Mouse (Mus musculus) midbrain, embryonic 10.5 days (tissue): Measurements from ENCODE around the gene Igf2bp3. TPM values are rescaled to one million over a fixed set of nuclear protein-coding genes. Genes with fewer than 3 reads are reported as not detected.
A peak's percentile ranks its signal among the peaks of the same experiment; 100 is the strongest.
"Not testable (repeated sequence)": the region's sequence is repeated elsewhere in the genome, so short reads cannot be mapped to it uniquely, and the experiment has no call there.

Experiments
- DNase-seq: peaks from one replicate; pipeline ENCODE4 v3.0.0-alpha.2; 2017; ENCODE audit warnings: low spot score
- H3K27ac ChIP-seq: fragments of 300-500 bp; sonication (generic); replicated peaks from 2 replicates; pipeline ENCODE4 v1.5.1; 2016; ENCODE audit warnings: mild to moderate bottlenecking
- H3K27me3 ChIP-seq: fragments of 300-500 bp; sonication (generic); 2 replicates; pipeline ENCODE4 v1.6.1; 2016; ENCODE audit warnings: low read depth, mild to moderate bottlenecking; ENCODE audit not compliant: poor library complexity, severe bottlenecking
- H3K36me3 ChIP-seq: fragments of 300-500 bp; sonication (generic); 2 replicates; pipeline ENCODE4 v1.6.1; 2016; ENCODE audit warnings: mild to moderate bottlenecking, moderate library complexity
- H3K4me1 ChIP-seq: fragments of 300-500 bp; sonication (generic); 2 replicates; pipeline ENCODE4 v1.6.1; 2016
- H3K4me3 ChIP-seq: fragments of 300-500 bp; sonication (generic); 2 replicates; pipeline ENCODE4 v1.5.1; 2016; ENCODE audit warnings: mild to moderate bottlenecking, moderate library complexity
- H3K9me3 ChIP-seq: fragments of 300-500 bp; sonication (generic); replicated peaks from 2 replicates; pipeline ENCODE4 v1.6.1; 2016; ENCODE audit warnings: mild to moderate bottlenecking
- WGBS: fragments of 180-500 bp; shearing (Covaris S2); methylation state at CpG from one replicate; pipeline ENCODE4 v1.1.7; 2016; 5-methylcytosine and 5-hydroxymethylcytosine counted together
- polyA plus RNA-seq: library from polyadenylated mRNA; unstranded; fragments of >200 nt; fragmentation: Nextera tagmentation; extraction: Ambion mirVana; gene quantifications from 2 replicates; pipeline ENCODE4 v1.2.1, GENCODE M21; 2016

The Igf2bp3 gene
- 134 and 148 TPM in 2 replicates for polyA plus RNA-seq

DNA sequence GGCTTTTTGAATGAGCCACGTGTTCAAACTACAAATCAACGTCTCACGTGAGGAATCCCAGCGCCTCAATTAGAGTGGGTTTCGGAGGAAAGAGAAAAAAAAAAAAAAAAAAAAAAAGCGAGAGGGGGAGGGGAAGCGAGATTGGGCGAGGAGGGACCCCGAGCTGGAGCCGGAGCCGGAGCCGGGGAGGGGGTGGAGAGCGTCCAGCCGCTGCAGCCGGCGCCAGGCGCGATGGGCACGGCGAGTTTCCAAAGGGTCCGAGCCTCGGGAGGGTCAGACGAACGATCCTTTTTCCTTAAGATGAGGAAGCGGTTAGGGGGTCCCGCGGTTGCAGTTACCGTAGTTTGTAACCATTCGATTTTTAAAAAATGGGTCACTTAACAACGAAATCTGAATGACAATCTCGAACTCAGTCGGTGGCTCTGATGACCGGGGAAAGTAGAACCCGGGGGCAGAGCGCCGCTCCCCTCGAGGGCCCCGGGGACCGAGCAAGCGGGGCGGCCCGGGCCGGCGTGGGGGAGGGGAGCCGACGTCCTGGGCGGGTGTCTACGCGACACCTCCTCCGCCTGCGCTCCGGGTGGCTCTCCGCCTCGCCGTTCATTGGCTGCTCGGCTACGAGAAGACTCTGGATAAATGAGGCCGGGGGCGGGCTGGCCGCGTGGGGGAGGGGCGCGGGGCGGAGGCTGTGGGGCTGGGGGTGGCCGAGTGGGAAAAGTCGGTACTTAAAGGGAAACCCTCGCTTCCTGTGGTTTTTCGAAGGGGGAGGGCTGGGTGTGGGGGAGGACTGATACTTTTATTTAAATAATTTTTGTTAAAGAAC, at the start of gene Igf2bp3:
Igf2bp3 (minus strand) TSS at position 30 of the 820 bp plus-strand sequence.
- H3K4me1 ChIP-seq = peaks cover 48% of the 10 kb centered on the region
- peak; percentile 97 for DNase-seq
- H3K9me3 ChIP-seq = no peaks in the 10 kb centered on the region
- H3K36me3 ChIP-seq = 0 out of 2 replicates have a peak, but pooled peaks cover 3% of the 10 kb centered on the region
- no peaks in the 10 kb centered on the region for H3K27me3 ChIP-seq
- peak within 1 kb of the TSS; percentile 100 for H3K27ac ChIP-seq
- under 1% methylated on average over 65 of the region's 68 CpGs for WGBS
- H3K4me3 ChIP-seq = peak within 1 kb of the TSS; percentile 99

DNA sequence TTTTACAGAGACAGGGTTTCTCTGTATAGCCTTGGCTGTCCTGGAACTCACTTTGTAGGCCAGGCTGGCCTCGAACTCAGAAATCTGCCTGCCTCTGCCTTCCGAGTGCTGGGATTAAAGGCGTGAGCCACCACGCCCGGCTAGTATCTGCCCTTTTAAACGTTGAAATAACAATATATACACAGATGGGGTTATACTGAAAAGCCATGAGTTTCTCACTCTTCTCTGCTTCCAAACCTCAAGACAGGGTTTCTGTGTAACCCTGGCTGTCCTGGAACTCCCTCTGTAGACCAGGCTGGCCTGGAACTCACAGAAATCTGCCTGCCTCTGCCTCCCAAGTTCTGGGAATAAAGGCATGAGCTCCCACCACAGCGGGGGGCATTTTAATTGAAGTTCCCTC, 49.7 kb upstream of the Igf2bp3 start:
- 90% methylated on average over 7 of the region's 7 CpGs for WGBS
- peak overlapping the region; percentile 89; the same call in 1 of the 2 replicates for H3K4me3 ChIP-seq
- not testable (repeated sequence) for DNase-seq

DNA sequence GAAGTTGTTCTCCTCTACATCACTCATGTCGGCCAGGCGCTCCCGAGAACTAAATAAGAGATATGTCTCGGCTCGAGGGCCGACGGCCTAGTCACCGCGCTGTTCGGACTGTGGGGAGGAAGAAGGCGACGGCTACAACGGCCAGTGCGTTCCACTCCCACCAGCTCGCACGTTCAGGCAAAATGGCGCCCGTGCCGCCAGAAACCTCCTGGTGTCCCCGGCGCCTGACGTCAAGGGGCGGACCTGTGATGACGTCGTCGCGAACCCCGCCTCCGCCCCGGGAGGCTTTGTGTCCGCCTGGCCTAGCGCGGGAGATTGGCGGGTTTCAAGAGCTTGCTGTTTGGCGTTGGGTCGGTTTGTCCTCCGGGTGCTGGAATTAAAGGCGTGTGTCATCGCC, 49.1 kb upstream of the Igf2bp3 start, which contains the start of gene Tra2a:
Tra2a (minus strand) TSS at position 187 of the 397 bp plus-strand sequence.
- under 1% methylated on average over 39 of the region's 39 CpGs for WGBS
- Histone ChIP-seq H3K27ac (peak within 1 kb of the TSS; percentile 99), H3K9me3 (no peaks in the 10 kb centered on the region), H3K4me3 (peak within 1 kb of the TSS; percentile 89), H3K36me3 (peaks cover 10% of the 10 kb centered on the region; the same call in 1 of the 2 replicates), H3K27me3 (no peaks in the 10 kb centered on the region), H3K4me1 (peaks cover 31% of the 10 kb centered on the region)
- DNase-seq = peak; percentile 97

More for the DNA sequence above, 49.7 kb upstream of the Igf2bp3 start:
- H3K36me3 ChIP-seq, H3K27me3 ChIP-seq, H3K9me3 ChIP-seq: not testable (repeated sequence)
- Histone ChIP-seq H3K4me1 (peaks cover 29% of the 10 kb centered on the region), H3K27ac (peak overlapping the region; percentile 99)

DNA sequence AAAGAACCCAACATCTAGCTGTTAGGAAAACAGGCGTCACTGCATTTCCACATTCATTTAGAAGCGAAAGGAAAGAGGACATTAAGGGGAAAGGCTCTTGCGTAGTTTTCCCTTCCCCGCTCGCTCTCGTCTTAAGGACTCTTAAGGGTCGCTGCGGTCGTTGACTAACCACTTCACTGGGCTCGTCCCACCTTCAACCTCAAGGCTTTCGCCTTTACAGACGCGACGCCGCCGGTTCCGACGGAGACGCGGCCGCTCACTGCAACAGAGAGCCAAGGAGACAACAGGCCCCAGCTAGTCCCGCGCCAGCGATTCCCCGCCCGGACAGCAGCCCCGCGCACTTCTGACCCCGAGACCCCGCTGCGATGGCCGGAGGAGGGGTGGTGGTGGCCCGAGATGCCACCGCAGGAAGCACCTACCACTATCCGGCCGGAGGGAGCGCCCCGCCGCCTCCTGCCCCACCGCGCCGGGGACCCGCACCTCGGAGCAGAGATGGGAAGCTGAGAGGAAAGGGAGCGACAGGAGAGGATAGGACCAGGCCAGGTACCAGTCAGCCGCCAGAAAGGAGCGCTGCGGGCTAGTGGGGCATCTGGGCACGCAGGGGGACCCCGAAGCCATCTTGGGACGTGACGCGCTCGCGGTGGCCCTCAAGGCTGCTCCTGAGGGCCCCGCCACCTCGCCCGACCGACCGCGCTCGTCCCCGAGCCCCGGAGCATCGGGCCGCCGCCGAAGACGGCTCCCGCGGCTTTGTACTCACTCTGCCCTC, 48.5 kb upstream of the Igf2bp3 start:
- WGBS = under 1% methylated on average over 71 of the region's 71 CpGs
- Histone ChIP-seq H3K4me1 (peaks cover 31% of the 10 kb centered on the region), H3K4me3 (peak overlapping the region; percentile 89), H3K27me3 (no peaks in the 10 kb centered on the region), H3K9me3 (no peaks in the 10 kb centered on the region), H3K27ac (peak overlapping the region; percentile 99), H3K36me3 (peaks cover 14% of the 10 kb centered on the region; the same call in 1 of the 2 replicates)
- DNase-seq = no peak

DNA sequence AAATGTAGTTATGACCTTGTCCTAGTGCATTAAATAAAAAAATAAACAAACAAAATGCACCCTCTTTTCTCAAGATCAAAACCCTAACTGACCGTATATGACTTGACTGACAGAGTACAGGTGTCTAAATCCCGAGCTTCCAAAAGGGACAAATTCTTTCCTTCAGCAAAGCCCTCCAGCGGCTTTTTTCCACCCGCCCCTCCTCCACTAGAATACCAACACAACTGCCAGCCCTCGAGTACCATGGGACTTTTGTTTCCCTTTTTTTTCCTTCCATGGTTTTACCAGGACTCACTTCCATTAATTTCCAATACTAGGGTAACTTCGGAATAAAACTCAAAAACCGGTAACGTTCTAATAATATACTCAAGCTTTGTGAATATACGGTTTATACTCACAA, 47.7 kb upstream of the Igf2bp3 start:
- Histone ChIP-seq H3K9me3 (no peaks in the 10 kb centered on the region), H3K4me3 (peak overlapping the region; percentile 89), H3K27me3 (no peaks in the 10 kb centered on the region), H3K4me1 (peaks cover 31% of the 10 kb centered on the region), H3K27ac (peak overlapping the region; percentile 99), H3K36me3 (peaks cover 18% of the 10 kb centered on the region; the same call in 1 of the 2 replicates)
- 3% methylated on average over 9 of the region's 9 CpGs for WGBS
- no peak for DNase-seq

DNA sequence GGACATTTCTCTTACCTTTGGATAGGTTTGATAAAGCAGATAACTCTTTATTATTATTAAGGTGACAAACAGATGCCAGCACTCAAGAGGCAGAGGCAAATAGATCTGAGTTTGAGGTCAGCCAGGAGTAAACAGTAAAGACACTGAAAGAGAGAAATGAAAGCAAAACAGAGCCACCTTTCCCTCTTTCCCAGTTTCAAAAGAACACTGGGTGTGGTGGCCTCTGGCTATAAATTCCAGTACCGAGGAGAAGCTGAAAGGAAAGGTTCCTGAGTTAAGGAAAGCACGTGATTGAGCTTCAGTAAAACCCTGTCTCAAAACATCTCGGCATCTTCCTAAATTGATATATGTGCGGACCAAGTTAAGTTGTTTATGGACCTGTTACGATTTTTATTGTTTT, 45.0 kb upstream of the Igf2bp3 start:
- Histone ChIP-seq H3K4me3 (no peak overlapping the region), H3K9me3 (no peaks in the 10 kb centered on the region), H3K36me3 (peaks cover 20% of the 10 kb centered on the region; the same call in 1 of the 2 replicates), H3K27ac (no peak overlapping the region), H3K27me3 (no peaks in the 10 kb centered on the region), H3K4me1 (peaks cover 31% of the 10 kb centered on the region)
- 79% methylated on average over 5 of the region's 5 CpGs for WGBS
- DNase-seq = no peak

DNA sequence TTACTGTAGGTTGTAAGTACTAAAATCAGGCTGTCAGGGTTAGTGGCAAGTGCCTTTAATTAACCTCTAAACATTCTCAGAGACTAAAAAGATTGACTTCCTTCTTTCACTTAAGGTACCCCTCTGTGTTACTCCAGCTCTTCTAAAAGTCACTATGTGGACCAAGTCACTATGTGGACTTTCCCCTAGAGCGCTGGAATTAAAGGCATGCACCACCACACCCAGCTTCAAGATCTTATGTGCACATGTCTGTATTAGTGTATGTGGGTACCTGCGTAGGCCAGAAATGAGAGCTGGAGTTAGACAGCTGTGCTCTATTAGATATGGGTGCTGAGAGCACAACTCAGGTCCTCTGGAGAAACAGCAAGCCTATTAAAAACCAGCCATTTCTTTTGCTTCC, 43.1 kb upstream of the Igf2bp3 start:
- no peaks in the 10 kb centered on the region for H3K27me3 ChIP-seq
- no peak for DNase-seq
- no peaks in the 10 kb centered on the region for H3K9me3 ChIP-seq
- H3K4me1 ChIP-seq = peaks cover 28% of the 10 kb centered on the region
- no peak overlapping the region for H3K27ac ChIP-seq
- no peak overlapping the region for H3K4me3 ChIP-seq
- H3K36me3 ChIP-seq = peaks cover 21% of the 10 kb centered on the region; the same call in 1 of the 2 replicates
- 96% methylated on average over 2 of the region's 2 CpGs for WGBS

DNA sequence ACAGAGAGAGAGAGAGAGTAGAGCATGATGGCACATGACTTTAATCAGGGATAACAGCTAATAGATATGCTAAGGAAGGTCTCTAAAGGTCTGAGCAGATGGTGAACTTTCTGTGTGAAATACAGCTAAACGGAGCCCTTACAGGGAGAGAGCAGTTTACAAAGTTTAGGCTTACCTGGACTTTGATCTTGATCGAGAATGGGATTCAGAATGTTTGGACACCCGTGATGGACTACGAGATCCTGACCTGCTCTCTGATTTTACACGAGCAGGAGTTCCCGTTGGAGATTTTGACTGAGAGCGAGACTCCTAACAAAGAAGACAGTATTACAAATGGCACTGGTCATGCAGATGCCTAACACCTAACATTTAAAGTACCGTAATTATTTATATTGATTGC, 37.5 kb upstream of the Igf2bp3 start:
- H3K4me3 ChIP-seq = no peak overlapping the region
- no peak for DNase-seq
- H3K27me3 ChIP-seq = no peaks in the 10 kb centered on the region
- 96% methylated on average over 8 of the region's 8 CpGs for WGBS
- no peaks in the 10 kb centered on the region for H3K9me3 ChIP-seq
- no peaks in the 10 kb centered on the region for H3K4me1 ChIP-seq
- H3K27ac ChIP-seq = no peak overlapping the region
- peaks cover 61% of the 10 kb centered on the region for H3K36me3 ChIP-seq

DNA sequence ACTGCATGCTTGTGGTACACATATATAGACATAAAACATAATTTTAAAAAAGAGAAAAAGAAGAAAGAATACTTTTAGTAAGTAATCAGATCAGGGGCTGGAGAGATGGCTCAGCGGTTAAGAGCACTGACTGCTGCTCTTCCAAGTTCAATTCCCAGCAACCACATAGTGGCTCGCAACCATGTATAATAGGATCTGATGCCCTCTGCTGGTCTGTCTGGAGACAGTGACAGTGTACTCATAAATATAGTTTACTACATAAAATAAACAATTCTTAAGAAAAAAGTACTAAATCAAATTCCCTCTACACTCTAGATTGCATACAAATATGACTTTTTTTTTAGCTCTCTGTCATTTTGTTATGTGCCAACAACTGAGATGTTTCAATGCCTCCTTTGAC, 36.4 kb upstream of the Igf2bp3 start:
- 95% methylated on average over 2 of the region's 2 CpGs for WGBS

DNA sequence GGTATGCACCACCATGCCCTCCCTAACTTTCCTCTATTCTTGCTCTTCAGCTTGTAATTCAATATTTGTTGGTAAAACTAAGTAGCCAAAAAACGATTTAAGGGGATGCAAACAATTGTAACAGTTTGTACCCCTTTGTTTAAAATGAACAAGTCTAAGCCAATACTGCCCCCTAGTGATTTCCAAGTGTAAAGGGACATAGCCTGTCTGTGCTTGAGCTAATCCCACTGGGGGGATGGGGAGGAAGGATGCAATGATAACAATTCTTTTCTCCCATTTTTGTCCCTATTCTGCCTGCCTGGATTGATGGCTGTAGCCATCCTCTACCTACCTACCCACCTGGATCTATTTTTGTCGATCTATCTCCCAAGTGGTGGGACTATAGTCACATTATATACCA, 32.5 kb upstream of the Igf2bp3 start:
- WGBS = 70% methylated on average over 2 of the region's 2 CpGs
- no peaks in the 10 kb centered on the region for H3K4me1 ChIP-seq
- H3K27ac ChIP-seq = no peak overlapping the region
- no peak for DNase-seq
- H3K4me3 ChIP-seq = no peak overlapping the region
- no peaks in the 10 kb centered on the region for H3K27me3 ChIP-seq
- peaks cover 100% of the 10 kb centered on the region for H3K36me3 ChIP-seq
- no peaks in the 10 kb centered on the region for H3K9me3 ChIP-seq

More for the DNA sequence above, 36.4 kb upstream of the Igf2bp3 start:
- no peaks in the 10 kb centered on the region for H3K9me3 ChIP-seq
- no peak for DNase-seq
- no peak overlapping the region for H3K27ac ChIP-seq
- H3K27me3 ChIP-seq = no peaks in the 10 kb centered on the region
- no peak overlapping the region for H3K4me3 ChIP-seq
- no peaks in the 10 kb centered on the region for H3K4me1 ChIP-seq
- peaks cover 68% of the 10 kb centered on the region for H3K36me3 ChIP-seq

DNA sequence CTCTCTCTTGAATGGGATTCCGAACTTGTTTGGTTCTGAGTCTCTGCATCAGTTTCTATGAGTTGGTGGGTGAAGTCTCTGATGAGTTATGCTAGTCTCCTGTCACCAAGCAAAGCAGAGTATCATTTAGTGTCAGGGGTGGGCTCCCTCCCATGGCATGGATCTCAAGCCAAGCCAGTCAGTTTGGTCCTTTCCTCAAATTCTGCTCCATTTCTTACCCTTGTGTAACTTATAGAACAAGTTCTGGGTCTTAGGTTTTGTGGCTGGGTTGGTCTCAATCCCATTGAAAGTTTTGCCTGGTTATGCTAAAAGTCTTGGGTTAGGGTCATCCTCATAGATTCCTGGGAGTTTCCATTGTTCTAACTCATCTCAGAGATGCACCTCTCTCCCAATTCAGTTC, 27.6 kb upstream of the Igf2bp3 start:
- Histone ChIP-seq H3K4me3 (no peak overlapping the region), H3K4me1 (peaks cover 6% of the 10 kb centered on the region), H3K27me3 (no peaks in the 10 kb centered on the region), H3K27ac (no peak overlapping the region), H3K9me3 (no peaks in the 10 kb centered on the region), H3K36me3 (peaks cover 72% of the 10 kb centered on the region)
- DNase-seq = no peak
- WGBS = 87% methylated on average over 1 of the region's 1 CpGs

DNA sequence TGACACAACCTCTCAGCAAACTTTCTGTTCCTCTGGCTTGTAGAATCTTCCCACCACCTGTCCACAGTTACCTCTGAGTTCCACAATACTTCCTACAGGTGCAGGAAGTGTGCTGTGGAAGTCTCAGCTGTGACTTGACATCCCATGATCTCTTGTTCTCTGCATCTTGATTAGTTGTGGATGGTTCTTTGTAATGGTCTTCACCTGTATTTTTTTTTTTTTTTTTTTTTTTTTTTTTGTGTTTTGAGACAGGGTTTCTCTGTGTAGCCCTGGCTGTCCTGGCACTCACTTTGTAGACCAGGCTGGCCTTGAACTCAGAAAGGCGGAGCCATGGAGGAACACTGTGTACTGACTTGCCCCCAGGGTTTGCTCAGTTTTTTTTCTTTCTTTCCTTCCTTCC, 26.8 kb upstream of the Igf2bp3 start:
- Histone ChIP-seq H3K27ac (no peak overlapping the region), H3K9me3 (no peaks in the 10 kb centered on the region), H3K4me1 (peaks cover 6% of the 10 kb centered on the region), H3K36me3 (peaks cover 65% of the 10 kb centered on the region), H3K27me3 (no peaks in the 10 kb centered on the region), H3K4me3 (no peak overlapping the region)
- no peak for DNase-seq
- 95% methylated on average over 1 of the region's 1 CpGs for WGBS
